Mouse (Mus musculus): ENCODE data around the gene Fry.

DNA sequence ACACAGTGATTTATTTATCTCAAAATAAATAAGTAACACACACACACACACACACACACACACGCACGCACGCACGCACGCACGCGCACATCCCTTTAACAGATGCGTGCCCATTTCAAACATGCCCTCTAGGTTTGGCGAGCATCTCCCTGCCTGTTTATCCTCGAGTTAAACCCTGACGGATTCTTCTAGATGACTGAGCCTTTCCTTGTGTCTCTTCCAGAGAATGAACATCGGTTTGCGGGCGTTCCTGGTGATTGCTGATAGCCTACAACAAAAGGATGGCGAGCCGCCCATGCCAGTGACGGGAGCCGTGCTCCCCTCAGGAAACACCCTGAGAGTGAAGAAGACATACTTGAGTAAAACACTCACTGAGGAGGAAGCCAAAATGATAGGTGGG, 260.1 kb downstream of the Fry start:
- no peak for TF ChIP-seq CTCF (IDR thresholded peaks at IDR 0.05)
- TF ChIP-seq POLR2A (IDR thresholded peaks at IDR 0.05; ENCODE audit: insufficient read depth, low read depth, low read length) = no peak
